Mouse (Mus musculus) olfactory bulb, adult 2 months (tissue): ENCODE results near the gene 4930550C14Rik.

Experiments
- CTCF ChIP-seq: fragments of 200-500 bp; IDR thresholded peaks from 2 replicates; pipeline ENCODE4 v1.5.1; 2012; ENCODE audit warnings: low read depth, mild to moderate bottlenecking, low read length, moderate library complexity; ENCODE audit not compliant: insufficient read depth
- POLR2A ChIP-seq: fragments of 200-500 bp; IDR thresholded peaks from 2 replicates; pipeline ENCODE4 v1.6.1; 2012; ENCODE audit warnings: mild to moderate bottlenecking, low read depth, low read length, moderate library complexity; ENCODE audit not compliant: insufficient read depth

- TF ChIP-seq CTCF = no peak
- TF ChIP-seq POLR2A = no peak
Observed at GRCm38 (mm10) chr9:53409427-53409826, 7.3 kb downstream of the 4930550C14Rik start.
